Mouse (Mus musculus): ENCODE results near the gene Irgc1. TPM values are rescaled to one million over a fixed set of nuclear protein-coding genes. Genes with fewer than 3 reads are reported as not detected.
"Not testable (repeated sequence)": the region's sequence is repeated elsewhere in the genome, so short reads cannot be mapped to it uniquely, and the experiment has no call there.

Irgc1 gene
- polyA plus RNA-seq, 1 experiment from 2014 or later, result not detected

- 88% methylated on average over 12 of the region's 13 CpGs for WGBS
- ATAC-seq (no peak), DNase-seq (ENCODE audit: low spot score) (no peak)
- no peaks in the 10 kb centered on the region for H3K4me1 ChIP-seq (ENCODE audit: control insufficient read depth, insufficient read depth, low read length)
- H3K27me3 ChIP-seq (replicated peaks; ENCODE audit: control insufficient read depth, insufficient read depth, low read length), result no peaks in the 10 kb centered on the region
- no peak overlapping the region for H3K4me3 ChIP-seq (ENCODE audit: low read depth, low read length)
- H3K4me2 ChIP-seq (ENCODE audit: low read length), result no peak overlapping the region
- H3K9me3 ChIP-seq (replicated peaks; ENCODE audit: control insufficient read depth, low read length), result no peaks in the 10 kb centered on the region
- H3K27ac ChIP-seq (ENCODE audit: low read depth, low read length), result no peak overlapping the region
- peaks cover 42% of the 10 kb centered on the region for H3K36me3 ChIP-seq (ENCODE audit: control insufficient read depth, insufficient read depth, low read length)
- no peak overlapping the region for H3K9ac ChIP-seq (ENCODE audit: low read length)
Observed at GRCm38 (mm10) chr7:24405649-24406048, 46.4 kb downstream of the Irgc1 start.

DNA sequence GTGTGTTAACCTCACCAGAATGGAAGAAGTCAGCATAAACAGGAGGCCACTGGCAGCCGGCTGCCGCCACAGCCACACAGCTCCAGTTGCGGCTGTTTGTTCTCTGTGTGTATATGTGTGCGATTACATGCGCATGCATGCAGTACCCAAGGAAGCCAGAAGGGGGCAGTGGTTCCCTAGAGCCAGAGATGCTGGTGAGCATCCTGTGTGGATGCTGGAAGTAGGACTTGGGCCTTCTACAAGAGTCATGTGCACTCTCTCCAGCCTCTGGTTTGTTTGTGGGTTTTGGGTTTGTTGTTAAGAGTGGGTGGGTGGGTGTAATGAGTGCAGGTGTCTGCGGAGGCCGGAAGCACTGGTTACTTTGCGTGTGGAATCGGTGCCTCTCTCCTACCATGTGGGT lies 49.2 kb downstream of the Irgc1 start:
- H3K9ac ChIP-seq (ENCODE audit: low read length), result no peak overlapping the region
- H3K9me3 ChIP-seq (replicated peaks; ENCODE audit: control insufficient read depth, low read length), result no peaks in the 10 kb centered on the region
- 98% methylated on average over 9 of the region's 9 CpGs for WGBS
- peaks cover 39% of the 10 kb centered on the region for H3K36me3 ChIP-seq (ENCODE audit: control insufficient read depth, insufficient read depth, low read length)
- H3K4me2 ChIP-seq (ENCODE audit: low read length), result no peak overlapping the region
- ATAC-seq, result no peak
- DNase-seq (ENCODE audit: low spot score), result no peak
- no peaks in the 10 kb centered on the region for H3K27me3 ChIP-seq (replicated peaks; ENCODE audit: control insufficient read depth, insufficient read depth, low read length)
- peaks cover 3% of the 10 kb centered on the region; the same call in 1 of the 2 replicates for H3K4me1 ChIP-seq (ENCODE audit: control insufficient read depth, insufficient read depth, low read length)
- H3K27ac ChIP-seq (ENCODE audit: low read depth, low read length), result no peak overlapping the region
- no peak overlapping the region for H3K4me3 ChIP-seq (ENCODE audit: low read depth, low read length)

- ATAC-seq, result not testable (repeated sequence)
- WGBS, result 98% methylated on average over 4 of the region's 4 CpGs
Observed at GRCm38 (mm10) chr7:24400489-24400888, 51.6 kb downstream of the Irgc1 start.

DNA sequence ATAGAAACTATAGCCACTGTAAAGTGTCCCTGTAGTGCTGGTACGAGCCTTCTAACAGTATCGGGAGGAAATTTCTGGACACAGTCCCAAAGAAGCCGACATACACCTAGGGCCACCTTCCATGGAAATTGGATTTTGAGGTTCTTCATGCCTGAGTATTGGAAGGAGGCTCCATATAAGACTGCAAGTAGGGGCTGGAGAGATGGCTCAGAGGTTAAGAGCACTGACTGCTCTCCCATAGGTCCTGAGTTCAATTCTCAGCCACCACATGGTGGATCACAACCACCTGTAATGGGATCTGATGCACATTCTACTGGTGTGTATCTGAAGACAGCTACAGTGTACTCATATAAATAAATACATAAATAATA lies 52.0 kb downstream of the Irgc1 start:
- ATAC-seq (no peak), DNase-seq (ENCODE audit: low spot score) (no peak)
- H3K27me3 ChIP-seq (replicated peaks; ENCODE audit: control insufficient read depth, insufficient read depth, low read length), result no peaks in the 10 kb centered on the region
- H3K4me1 ChIP-seq (ENCODE audit: control insufficient read depth, insufficient read depth, low read length), result peaks cover 3% of the 10 kb centered on the region; the same call in 1 of the 2 replicates
- peak overlapping the region; percentile 50 for H3K4me3 ChIP-seq (ENCODE audit: low read depth, low read length)
- H3K9me3 ChIP-seq (replicated peaks; ENCODE audit: control insufficient read depth, low read length), result no peaks in the 10 kb centered on the region
- H3K27ac ChIP-seq (ENCODE audit: low read depth, low read length), result peak overlapping the region; percentile 95
- peak overlapping the region; percentile 73 for H3K9ac ChIP-seq (ENCODE audit: low read length)
- 20% methylated on average over 3 of the region's 3 CpGs for WGBS
- peak overlapping the region; percentile 52 for H3K4me2 ChIP-seq (ENCODE audit: low read length)
- peaks cover 21% of the 10 kb centered on the region for H3K36me3 ChIP-seq (ENCODE audit: control insufficient read depth, insufficient read depth, low read length)

More at GRCm38 (mm10) chr7:24400489-24400888, 51.6 kb downstream of the Irgc1 start:
- H3K9ac ChIP-seq (ENCODE audit: low read length); DNase-seq (ENCODE audit: low spot score); H3K27me3 ChIP-seq (replicated peaks; ENCODE audit: control insufficient read depth, insufficient read depth, low read length); H3K9me3 ChIP-seq (replicated peaks; ENCODE audit: control insufficient read depth, low read length); H3K4me1 ChIP-seq (ENCODE audit: control insufficient read depth, insufficient read depth, low read length); H3K27ac ChIP-seq (ENCODE audit: low read depth, low read length): not testable (repeated sequence)
- H3K36me3 ChIP-seq (ENCODE audit: control insufficient read depth, insufficient read depth, low read length), result peaks cover 25% of the 10 kb centered on the region
- H3K4me2 ChIP-seq (ENCODE audit: low read length), result peak overlapping the region; percentile 52
- peak overlapping the region; percentile 50; the same call in 1 of the 2 replicates for H3K4me3 ChIP-seq (ENCODE audit: low read depth, low read length)

- Histone ChIP-seq H3K9ac (ENCODE audit: low read length) (peak within 1 kb of the TSS; percentile 73), H3K4me3 (ENCODE audit: low read depth, low read length) (peak within 1 kb of the TSS; percentile 50), H3K36me3 (ENCODE audit: control insufficient read depth, insufficient read depth, low read length) (peaks cover 15% of the 10 kb centered on the region), H3K4me1 (ENCODE audit: control insufficient read depth, insufficient read depth, low read length) (peaks cover 3% of the 10 kb centered on the region; the same call in 1 of the 2 replicates), H3K9me3 (replicated peaks; ENCODE audit: control insufficient read depth, low read length) (no peaks in the 10 kb centered on the region), H3K4me2 (ENCODE audit: low read length) (peak within 1 kb of the TSS; percentile 52), H3K27ac (ENCODE audit: low read depth, low read length) (peak within 1 kb of the TSS; percentile 95), H3K27me3 (replicated peaks; ENCODE audit: control insufficient read depth, insufficient read depth, low read length) (no peaks in the 10 kb centered on the region)
- peak; percentile 98 for ATAC-seq
- DNase-seq (ENCODE audit: low spot score), result peak; percentile 100
- 3% methylated on average over 66 of the region's 66 CpGs for WGBS
Observed at GRCm38 (mm10) chr7:24399256-24400081, 52.6 kb downstream of the Irgc1 start, which contains the start of gene Smg9. TSS of gene Smg9 (plus strand) at chr7:24399619.

DNA sequence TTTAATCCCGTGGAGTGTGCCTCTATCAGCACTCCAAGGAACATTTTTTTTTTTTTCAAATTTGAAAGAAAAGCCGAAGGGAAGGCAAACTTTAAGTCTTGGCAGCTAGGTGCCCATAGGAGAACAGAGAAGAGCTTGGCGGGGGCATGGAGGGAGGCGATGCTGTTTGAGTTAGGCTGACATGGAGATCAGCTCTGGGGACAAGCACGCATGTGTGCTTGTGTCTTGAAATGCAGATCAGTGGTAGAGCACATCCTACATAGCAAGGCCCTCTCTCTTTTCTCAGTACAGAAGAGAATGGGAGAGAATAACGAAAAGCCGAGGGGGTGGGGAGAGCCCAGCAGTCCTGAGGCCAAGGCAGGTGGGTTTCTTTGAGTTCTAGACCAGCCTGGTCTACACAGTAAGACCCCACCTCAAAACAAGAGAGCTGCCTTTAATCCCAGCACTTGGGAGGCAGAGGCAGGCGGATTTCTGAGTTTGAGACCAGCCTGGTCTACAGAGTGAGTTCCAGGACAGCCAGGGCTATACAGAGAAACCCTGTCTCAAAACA lies 53.7 kb downstream of the Irgc1 start:
- no peak overlapping the region for H3K9ac ChIP-seq (ENCODE audit: low read length)
- DNase-seq (ENCODE audit: low spot score) (no peak), ATAC-seq (no peak)
- no peaks in the 10 kb centered on the region for H3K27me3 ChIP-seq (replicated peaks; ENCODE audit: control insufficient read depth, insufficient read depth, low read length)
- H3K4me2 ChIP-seq (ENCODE audit: low read length), result no peak overlapping the region
- peaks cover 8% of the 10 kb centered on the region; the same call in 1 of the 2 replicates for H3K36me3 ChIP-seq (ENCODE audit: control insufficient read depth, insufficient read depth, low read length)
- peaks cover 3% of the 10 kb centered on the region; the same call in 1 of the 2 replicates for H3K4me1 ChIP-seq (ENCODE audit: control insufficient read depth, insufficient read depth, low read length)
- 98% methylated on average over 8 of the region's 8 CpGs for WGBS
- no peak overlapping the region for H3K4me3 ChIP-seq (ENCODE audit: low read depth, low read length)
- H3K27ac ChIP-seq (ENCODE audit: low read depth, low read length), result no peak overlapping the region
- H3K9me3 ChIP-seq (replicated peaks; ENCODE audit: control insufficient read depth, low read length), result no peaks in the 10 kb centered on the region

DNA sequence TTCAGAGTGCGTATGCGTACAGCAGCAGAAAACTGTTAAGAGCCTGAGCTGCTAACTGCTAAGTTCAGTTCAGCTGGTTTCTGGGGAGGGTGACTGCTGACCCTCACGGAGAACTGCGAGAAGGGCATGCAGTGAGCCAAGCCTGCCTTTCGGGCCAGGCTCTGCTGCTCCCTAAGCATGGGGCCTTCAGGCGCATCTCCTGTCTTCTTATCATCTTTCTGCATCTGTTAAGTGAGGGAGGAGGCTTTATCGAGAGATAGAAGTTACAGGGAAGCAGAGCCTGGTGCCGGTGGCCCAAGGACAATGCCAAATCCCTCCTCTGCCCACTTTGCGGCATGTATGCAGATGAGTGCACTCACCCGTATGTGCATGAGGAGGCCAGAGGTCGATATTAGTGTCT lies 55.3 kb downstream of the Irgc1 start:
- WGBS, result 84% methylated on average over 11 of the region's 11 CpGs
- H3K4me2 ChIP-seq (ENCODE audit: low read length), result no peak overlapping the region
- H3K27me3 ChIP-seq (replicated peaks; ENCODE audit: control insufficient read depth, insufficient read depth, low read length), result no peaks in the 10 kb centered on the region
- H3K36me3 ChIP-seq (ENCODE audit: control insufficient read depth, insufficient read depth, low read length), result no peaks in the 10 kb centered on the region
- peaks cover 3% of the 10 kb centered on the region; the same call in 1 of the 2 replicates for H3K4me1 ChIP-seq (ENCODE audit: control insufficient read depth, insufficient read depth, low read length)
- H3K9ac ChIP-seq (ENCODE audit: low read length), result 0 out of 2 replicates have a peak overlapping the region, but pooled peaks have one; percentile 17
- ATAC-seq (no peak), DNase-seq (ENCODE audit: low spot score) (no peak)
- no peaks in the 10 kb centered on the region for H3K9me3 ChIP-seq (replicated peaks; ENCODE audit: control insufficient read depth, low read length)
- H3K4me3 ChIP-seq (ENCODE audit: low read depth, low read length), result no peak overlapping the region
- no peak overlapping the region for H3K27ac ChIP-seq (ENCODE audit: low read depth, low read length)

DNA sequence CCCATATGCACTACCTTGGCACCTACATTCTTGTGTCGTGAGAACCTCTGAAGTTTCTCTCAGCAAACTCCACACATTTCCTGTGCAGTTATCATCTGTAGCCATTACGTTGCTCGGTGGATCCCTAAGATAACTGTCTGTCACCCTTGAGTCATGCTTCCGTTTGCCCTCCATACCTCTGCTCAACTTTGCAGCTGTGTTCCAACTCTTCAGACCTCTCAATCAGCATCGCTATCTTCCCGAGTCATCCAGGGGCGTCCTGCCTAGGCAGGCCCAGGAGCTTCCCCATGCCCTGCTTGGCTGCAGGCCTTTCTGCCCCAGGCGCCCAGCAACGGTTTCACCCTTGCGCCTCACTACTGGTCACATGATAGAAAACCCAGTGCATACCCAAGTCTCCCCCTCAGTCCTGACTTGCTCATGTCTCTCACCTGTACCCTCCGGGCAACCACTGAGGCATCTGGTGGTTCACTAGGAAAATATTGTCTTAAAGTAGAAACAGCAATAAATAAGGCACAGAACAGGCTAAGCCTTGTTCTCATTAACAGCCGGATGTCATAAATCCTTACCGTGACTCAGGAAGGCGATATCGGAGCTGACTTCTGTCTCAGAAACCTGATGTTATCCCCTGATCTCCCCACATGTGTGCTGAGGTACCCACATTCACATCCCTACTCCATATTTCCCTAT lies 57.5 kb downstream of the Irgc1 start:
- Histone ChIP-seq H3K9me3 (replicated peaks; ENCODE audit: control insufficient read depth, low read length) (no peaks in the 10 kb centered on the region), H3K9ac (ENCODE audit: low read length) (no peak overlapping the region), H3K4me2 (ENCODE audit: low read length) (no peak overlapping the region), H3K4me1 (ENCODE audit: control insufficient read depth, insufficient read depth, low read length) (no peaks in the 10 kb centered on the region), H3K27me3 (replicated peaks; ENCODE audit: control insufficient read depth, insufficient read depth, low read length) (no peaks in the 10 kb centered on the region), H3K4me3 (ENCODE audit: low read depth, low read length) (no peak overlapping the region), H3K36me3 (ENCODE audit: control insufficient read depth, insufficient read depth, low read length) (no peaks in the 10 kb centered on the region), H3K27ac (ENCODE audit: low read depth, low read length) (no peak overlapping the region)
- DNase-seq (ENCODE audit: low spot score), result no peak
- no peak for ATAC-seq
- 86% methylated on average over 15 of the region's 15 CpGs for WGBS
